8 mouse cellular contexts compared by ENCODE assay signal in the genomic region with DNA sequence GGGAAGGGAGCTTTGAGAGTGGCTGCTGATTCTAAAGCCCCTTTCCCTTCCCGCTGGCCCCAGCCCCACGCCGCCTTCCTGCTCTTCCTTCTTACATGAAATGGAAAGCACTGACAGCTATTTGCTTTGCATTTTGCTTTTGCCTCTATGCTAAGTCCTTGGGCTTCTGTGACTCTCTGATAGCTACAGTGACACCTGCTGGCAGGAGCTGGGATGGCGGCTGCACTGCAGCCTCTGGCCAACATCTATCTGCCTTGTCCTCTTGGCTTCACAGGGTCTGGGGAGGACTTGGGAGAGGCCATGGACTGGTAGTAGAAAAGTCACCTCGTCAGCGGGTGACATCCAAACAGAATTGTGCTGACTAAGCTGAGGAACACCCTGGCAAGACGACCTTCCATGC.
A peak's percentile ranks its signal among the peaks of the same experiment; 100 is the strongest.
DNase-seq lines count a peak whose midpoint lies in the region; ATAC-seq and TF ChIP-seq lines count a peak whose summit lies in the region.

No protein-coding gene starts in this region.

- no peak for ATAC-seq in kidney, embryonic 14.5 days (ENCODE audit: low FRiP score, low TSS enrichment)
- peak; percentile 70; the same call in 1 of the 2 replicates for ATAC-seq in intestine, embryonic 16.5 days
- 0 out of 2 replicates have a peak, but pooled peaks have one; percentile 60 for ATAC-seq in midbrain, embryonic 16.5 days

- DNase-seq in kidney, adult 11 months = peak; percentile 65
- peak; percentile 93 to 96 for DNase-seq in cerebellum, postnatal 10 days
- DNase-seq in gastrocnemius, adult 2 months = peak; percentile 86
- peak; percentile 87 for DNase-seq in left cerebral cortex, postnatal 4 days
- DNase-seq in spleen, adult 2 months (ENCODE audit: low read depth in 1 of 2, low spot score in 2 of 2) = peak; percentile 19 to 70

- H3K36me3 ChIP-seq in kidney, embryonic 14.5 days (ENCODE audit: control insufficient read depth, insufficient read depth, low read length) = peaks cover 24% of the 10 kb centered on the region; the same call in 1 of the 2 replicates
- H3K36me3 ChIP-seq in intestine, embryonic 16.5 days (ENCODE audit: control insufficient read depth, insufficient read depth, low read length) = 0 out of 2 replicates have a peak, but pooled peaks cover 4% of the 10 kb centered on the region
- H3K36me3 ChIP-seq in midbrain, embryonic 16.5 days (ENCODE audit: control insufficient read depth, insufficient read depth, low read length) = peaks cover 19% of the 10 kb centered on the region
- peaks cover 30% of the 10 kb centered on the region for H3K36me3 ChIP-seq in spleen, adult 2 months (ENCODE audit: control insufficient read depth, insufficient read depth, low read length)

- H3K4me2 ChIP-seq in kidney, embryonic 14.5 days (replicated peaks; ENCODE audit: low read depth, low read length) = no peak overlapping the region
- H3K4me2 ChIP-seq in intestine, embryonic 16.5 days (ENCODE audit: low read depth, low read length) = no peak overlapping the region
- no peak overlapping the region for H3K4me2 ChIP-seq in midbrain, embryonic 16.5 days (ENCODE audit: low read length)

- no peak overlapping the region for H3K4me3 ChIP-seq in kidney, embryonic 14.5 days (ENCODE audit: low read length)
- no peak overlapping the region for H3K4me3 ChIP-seq in gastrocnemius, adult 2 months
- H3K4me3 ChIP-seq in intestine, embryonic 16.5 days (ENCODE audit: low read length) = no peak overlapping the region
- no peak overlapping the region for H3K4me3 ChIP-seq in midbrain, embryonic 16.5 days (ENCODE audit: low read depth, low read length)
- no peak overlapping the region for H3K4me3 ChIP-seq in spleen, adult 2 months (ENCODE audit: extremely low read depth, insufficient read depth, insufficient read length)

- WGBS in kidney, embryonic 14.5 days = 15% methylated on average over 7 of the region's 7 CpGs
- WGBS in intestine, embryonic 16.5 days = 16% methylated on average over 7 of the region's 7 CpGs
- 17% methylated on average over 7 of the region's 7 CpGs for WGBS in midbrain, embryonic 16.5 days
- WGBS in spleen, adult 2 months = 42% methylated on average over 7 of the region's 7 CpGs

- H3K27me3 ChIP-seq in kidney, embryonic 14.5 days (ENCODE audit: control insufficient read depth, insufficient read depth, low read length) = no peaks in the 10 kb centered on the region
- no peaks in the 10 kb centered on the region for H3K27me3 ChIP-seq in intestine, embryonic 16.5 days (replicated peaks; ENCODE audit: control insufficient read depth, insufficient read depth, low read length)
- H3K27me3 ChIP-seq in midbrain, embryonic 16.5 days (ENCODE audit: control insufficient read depth, insufficient read depth, low read depth, low read length) = no peaks in the 10 kb centered on the region
- H3K27me3 ChIP-seq in spleen, adult 2 months (ENCODE audit: control insufficient read depth, insufficient read depth, low read length) = no peaks in the 10 kb centered on the region

- intact Hi-C loops in gastrocnemius, adult 2 months (cut with DNase I) = loop anchor here (2.0 to 5.0 kb wide), 2 partner anchors 239 to 283 kb away; partner anchors contain the start of gene Clspn
- intact Hi-C loops in left cerebral cortex, postnatal 4 days (cut with DNase I) = loop anchor here (5.0 to 10.0 kb wide), 4 partner anchors 98 to 485 kb away; partner anchors contain the start of gene Clspn

- no peak overlapping the region for H3K27ac ChIP-seq in kidney, embryonic 14.5 days (ENCODE audit: low read depth, low read length)
- H3K27ac ChIP-seq in gastrocnemius, adult 2 months = no peak overlapping the region
- H3K27ac ChIP-seq in intestine, embryonic 16.5 days (ENCODE audit: low read length) = no peak overlapping the region
- no peak overlapping the region for H3K27ac ChIP-seq in midbrain, embryonic 16.5 days (ENCODE audit: low read length)
- no peak overlapping the region for H3K27ac ChIP-seq in spleen, adult 2 months (ENCODE audit: insufficient read depth, low read length)

- H3K9ac ChIP-seq in kidney, embryonic 14.5 days (ENCODE audit: low read depth, low read length) = no peak overlapping the region
- no peak overlapping the region for H3K9ac ChIP-seq in intestine, embryonic 16.5 days (ENCODE audit: low read depth, low read length)
- no peak overlapping the region for H3K9ac ChIP-seq in midbrain, embryonic 16.5 days (ENCODE audit: low read depth, low read length)

- H3K9me3 ChIP-seq in kidney, embryonic 14.5 days (ENCODE audit: control insufficient read depth, low read length) = no peaks in the 10 kb centered on the region
- H3K9me3 ChIP-seq in intestine, embryonic 16.5 days (ENCODE audit: control insufficient read depth, low read length) = no peaks in the 10 kb centered on the region
- no peaks in the 10 kb centered on the region for H3K9me3 ChIP-seq in midbrain, embryonic 16.5 days (replicated peaks; ENCODE audit: control insufficient read depth, low read length, poor library complexity, severe bottlenecking)

- H3K4me1 ChIP-seq in kidney, embryonic 14.5 days (ENCODE audit: control insufficient read depth, insufficient read depth, low read length) = no peaks in the 10 kb centered on the region
- peaks cover 4% of the 10 kb centered on the region; the same call in 1 of the 2 replicates for H3K4me1 ChIP-seq in intestine, embryonic 16.5 days (ENCODE audit: control insufficient read depth, insufficient read depth, low read length)
- H3K4me1 ChIP-seq in midbrain, embryonic 16.5 days (ENCODE audit: control insufficient read depth, insufficient read depth, low read length) = 0 out of 2 replicates have a peak, but pooled peaks cover 2% of the 10 kb centered on the region
- no peaks in the 10 kb centered on the region for H3K4me1 ChIP-seq in spleen, adult 2 months (ENCODE audit: control insufficient read depth, insufficient read depth, insufficient read length)

- peak; percentile 97 for TF ChIP-seq CTCF in gastrocnemius, adult 2 months (IDR thresholded peaks at IDR 0.05)
- TF ChIP-seq CTCF in spleen, adult 2 months (IDR thresholded peaks at IDR 0.05; ENCODE audit: extremely low read depth, insufficient read depth, insufficient read length, insufficient replicate concordance) = peak; percentile 81; the same call in 1 of the 2 replicates

- no peak for TF ChIP-seq POLR2A in spleen, adult 2 months (IDR thresholded peaks at IDR 0.05; ENCODE audit: low read depth, low read length)

Comparison
In these comparisons a context has a peak if more than half of its experiments do, and no peak if none do; other contexts are left out.
1. DNase-seq: peak in every context shown above with its lines; median percentile 94 in cerebellum, postnatal 10 days; 87 in left cerebral cortex, postnatal 4 days; 86 in gastrocnemius, adult 2 months; 65 in kidney, adult 11 months; 44 in spleen, adult 2 months.